Mouse (Mus musculus): ENCODE measurements around the gene Atg10. TPM values are rescaled to one million over a fixed set of nuclear protein-coding genes. Genes with fewer than 3 reads are reported as not detected.

The Atg10 gene
- total RNA-seq, 1 experiment = 2.6 TPM

DNA sequence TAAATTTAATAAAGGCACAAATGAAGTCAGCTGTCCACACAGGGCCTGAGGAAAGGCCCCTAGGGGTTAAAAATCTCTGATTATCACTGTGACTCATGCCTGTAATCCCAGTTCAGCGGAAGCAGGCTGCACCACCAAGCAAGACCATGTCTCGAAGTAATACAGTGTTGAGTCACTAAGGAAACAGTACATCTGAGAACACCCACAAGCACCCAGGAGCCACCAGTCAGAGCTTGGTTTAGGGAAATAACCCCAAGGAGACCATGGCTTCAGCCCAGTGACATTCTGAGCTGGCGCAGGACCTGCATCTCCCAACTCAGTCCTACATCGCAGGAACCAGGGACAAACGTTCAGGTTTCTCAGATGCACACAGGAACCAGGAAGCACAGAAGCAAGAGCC is 17.5 kb downstream of the Atg10 start:
- no peak for DNase-seq (ENCODE audit: low read depth, low spot score)
- no peaks in the 10 kb centered on the region for H3K36me3 ChIP-seq (ENCODE audit: control insufficient read depth, insufficient read depth, low read length, poor library complexity, severe bottlenecking)
- H3K4me3 ChIP-seq (ENCODE audit: insufficient read depth in 1 of 2, low read depth in 1 of 2, low read length in 2 of 2, poor library complexity in 1 of 2, severe bottlenecking in 1 of 2) = no peak overlapping the region
- TF ChIP-seq ZC3H11A (IDR thresholded peaks at IDR 0.05; ENCODE audit: borderline replicate concordance, low read depth, low read length) (no peak), CHD2 (IDR thresholded peaks at IDR 0.05; ENCODE audit: low read depth, low read length) (no peak), HCFC1 (IDR thresholded peaks at IDR 0.05; ENCODE audit: borderline replicate concordance, insufficient read depth, low read length) (no peak), MAFK (IDR thresholded peaks at IDR 0.05; ENCODE audit: insufficient read depth, low read depth, low read length) (no peak), ZNF384 (IDR thresholded peaks at IDR 0.05; ENCODE audit: low read depth, low read length) (no peak)
- H3K9ac ChIP-seq (ENCODE audit: insufficient read depth, low read depth, low read length, poor library complexity, severe bottlenecking) = no peak overlapping the region
- in situ Hi-C loops (cut with MboI; ENCODE audit: low sequenced_read_pairs in 2 of 2, unreplicated experiment in 2 of 2) = no loop called here
- H3K4me1 ChIP-seq (ENCODE audit: control insufficient read depth in 2 of 2, insufficient read depth in 2 of 2, low read length in 2 of 2, poor library complexity in 1 of 2) = no peaks in the 10 kb centered on the region; a peak in 1 of 4 replicates
- H3K9me3 ChIP-seq (ENCODE audit: control insufficient read depth, insufficient read depth, low read depth, low read length) = no peaks in the 10 kb centered on the region
- H3K27ac ChIP-seq (ENCODE audit: insufficient read depth, low read depth, low read length, poor library complexity, severe bottlenecking) = no peak overlapping the region

DNA sequence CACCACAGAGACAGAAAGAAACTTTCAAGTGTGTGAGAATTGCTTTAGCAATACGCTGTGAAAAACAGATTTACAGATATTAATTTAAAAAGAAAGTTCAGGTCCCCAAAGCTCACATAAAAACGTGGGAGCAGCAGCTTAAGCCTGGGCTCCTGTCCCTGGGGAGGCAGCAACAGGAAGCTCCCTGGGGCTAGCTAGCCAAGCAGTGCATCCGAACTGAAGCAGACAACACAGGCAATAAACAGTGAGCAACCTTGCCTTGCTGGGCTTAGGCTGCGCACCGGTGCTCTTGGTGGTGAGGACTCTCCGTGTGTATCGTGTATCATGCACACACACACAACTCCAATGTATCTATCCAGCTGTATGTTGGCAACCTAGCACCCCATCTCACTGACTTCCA is 21.2 kb downstream of the Atg10 start:
- TF ChIP-seq ZC3H11A (IDR thresholded peaks at IDR 0.05; ENCODE audit: borderline replicate concordance, low read depth, low read length) (no peak), HCFC1 (IDR thresholded peaks at IDR 0.05; ENCODE audit: borderline replicate concordance, insufficient read depth, low read length) (no peak), MAFK (IDR thresholded peaks at IDR 0.05; ENCODE audit: insufficient read depth, low read depth, low read length) (no peak), CHD2 (IDR thresholded peaks at IDR 0.05; ENCODE audit: low read depth, low read length) (no peak), ZNF384 (IDR thresholded peaks at IDR 0.05; ENCODE audit: low read depth, low read length) (no peak)
- Histone ChIP-seq H3K9ac (ENCODE audit: insufficient read depth, low read depth, low read length, poor library complexity, severe bottlenecking) (no peak overlapping the region), H3K36me3 (ENCODE audit: control insufficient read depth, insufficient read depth, low read length, poor library complexity, severe bottlenecking) (no peaks in the 10 kb centered on the region), H3K4me3 (ENCODE audit: insufficient read depth in 1 of 2, low read depth in 1 of 2, low read length in 2 of 2, poor library complexity in 1 of 2, severe bottlenecking in 1 of 2) (no peak overlapping the region), H3K27ac (ENCODE audit: insufficient read depth, low read depth, low read length, poor library complexity, severe bottlenecking) (no peak overlapping the region), H3K9me3 (ENCODE audit: control insufficient read depth, insufficient read depth, low read depth, low read length) (no peaks in the 10 kb centered on the region), H3K4me1 (ENCODE audit: control insufficient read depth in 2 of 2, insufficient read depth in 2 of 2, low read length in 2 of 2, poor library complexity in 1 of 2) (no peaks in the 10 kb centered on the region)
- in situ Hi-C loops (cut with MboI; ENCODE audit: low sequenced_read_pairs in 2 of 2, unreplicated experiment in 2 of 2) = no loop called here
- no peak for DNase-seq (ENCODE audit: low read depth, low spot score)

DNA sequence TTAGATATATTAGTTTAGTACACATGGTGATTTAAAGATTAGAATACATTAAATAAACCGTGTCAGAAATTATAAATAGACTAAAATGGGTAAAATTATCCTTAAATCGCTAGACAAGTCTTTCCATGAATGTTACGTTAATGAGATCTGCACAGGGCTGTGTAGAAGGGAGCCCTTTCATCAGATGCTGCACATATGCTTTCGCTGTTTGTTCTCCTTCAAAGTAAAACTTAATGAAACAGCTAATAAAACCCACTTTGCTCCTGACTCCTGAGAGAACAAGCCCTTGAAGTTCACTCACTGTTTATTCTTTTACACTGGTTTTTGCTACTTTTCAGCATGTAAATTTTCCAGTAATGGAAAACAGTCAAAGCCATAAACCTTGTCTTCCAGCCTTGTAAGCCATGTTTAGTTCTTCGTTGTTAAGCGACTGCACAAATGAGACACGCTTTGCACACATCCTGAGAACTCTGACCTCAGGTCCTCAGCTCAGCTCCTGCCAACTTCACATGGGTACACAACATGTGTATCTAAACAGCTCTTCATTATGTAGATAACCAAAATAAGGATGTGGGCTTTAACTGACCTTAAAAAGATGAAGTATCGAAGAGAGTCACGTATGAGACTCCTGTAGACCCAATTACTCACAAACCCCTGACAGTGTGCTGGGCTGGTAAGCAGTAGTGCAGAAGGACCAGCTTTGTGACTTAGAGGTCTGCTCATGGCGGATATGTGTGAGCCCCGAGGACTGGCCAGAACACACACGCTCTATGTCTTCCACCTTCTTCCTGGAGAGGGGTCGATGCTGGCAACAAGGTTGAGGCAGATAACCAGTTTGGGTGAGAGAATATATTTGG is 36.2 kb downstream of the Atg10 start:
- in situ Hi-C loops (cut with MboI; ENCODE audit: low sequenced_read_pairs in 2 of 2, unreplicated experiment in 2 of 2) = no loop called here
- Histone ChIP-seq H3K27ac (ENCODE audit: insufficient read depth, low read depth, low read length, poor library complexity, severe bottlenecking) (no peak overlapping the region), H3K9ac (ENCODE audit: insufficient read depth, low read depth, low read length, poor library complexity, severe bottlenecking) (no peak overlapping the region), H3K4me1 (ENCODE audit: control insufficient read depth in 2 of 2, insufficient read depth in 2 of 2, low read length in 2 of 2, poor library complexity in 1 of 2) (no peaks in the 10 kb centered on the region), H3K4me3 (ENCODE audit: insufficient read depth in 1 of 2, low read depth in 1 of 2, low read length in 2 of 2, poor library complexity in 1 of 2, severe bottlenecking in 1 of 2) (no peak overlapping the region), H3K9me3 (ENCODE audit: control insufficient read depth, insufficient read depth, low read depth, low read length) (no peaks in the 10 kb centered on the region), H3K36me3 (ENCODE audit: control insufficient read depth, insufficient read depth, low read length, poor library complexity, severe bottlenecking) (no peaks in the 10 kb centered on the region)
- TF ChIP-seq ZNF384 (IDR thresholded peaks at IDR 0.05; ENCODE audit: low read depth, low read length) (no peak), HCFC1 (IDR thresholded peaks at IDR 0.05; ENCODE audit: borderline replicate concordance, insufficient read depth, low read length) (no peak), ZC3H11A (IDR thresholded peaks at IDR 0.05; ENCODE audit: borderline replicate concordance, low read depth, low read length) (no peak), MAFK (IDR thresholded peaks at IDR 0.05; ENCODE audit: insufficient read depth, low read depth, low read length) (no peak), CHD2 (IDR thresholded peaks at IDR 0.05; ENCODE audit: low read depth, low read length) (no peak)
- no peak for DNase-seq (ENCODE audit: low read depth, low spot score)

DNA sequence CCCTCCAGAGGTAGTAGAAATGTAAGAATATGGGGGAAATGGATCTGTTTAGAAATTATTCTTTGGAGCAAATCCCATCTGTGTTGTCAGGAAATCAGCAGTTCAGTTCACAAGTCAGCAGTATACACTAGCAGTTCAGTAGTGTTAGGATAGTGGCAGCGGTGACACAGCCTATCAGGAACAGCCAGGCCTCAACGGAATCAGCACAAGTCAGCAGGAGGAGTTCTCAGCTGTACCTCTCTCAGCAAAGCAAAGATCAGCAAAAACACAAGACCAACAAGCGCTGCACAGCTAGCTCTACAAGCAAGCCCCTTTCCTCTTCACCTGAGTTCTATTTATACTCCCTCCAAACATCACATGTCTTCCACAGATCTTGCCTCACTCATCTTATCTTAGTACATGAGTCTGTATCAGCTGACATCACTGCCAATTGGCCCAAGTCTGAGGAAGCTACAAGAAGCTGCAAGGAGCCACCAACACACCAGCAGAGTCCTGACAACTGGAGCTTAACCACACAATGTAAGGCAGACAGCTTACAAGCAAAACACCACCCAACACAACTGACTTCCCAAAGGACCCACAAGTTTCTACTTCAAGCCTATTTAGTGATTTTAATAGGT is 38.4 kb downstream of the Atg10 start:
- in situ Hi-C loops (cut with MboI; ENCODE audit: low sequenced_read_pairs in 2 of 2, unreplicated experiment in 2 of 2) = no loop called here
- Histone ChIP-seq H3K36me3 (ENCODE audit: control insufficient read depth, insufficient read depth, low read length, poor library complexity, severe bottlenecking) (no peaks in the 10 kb centered on the region), H3K9me3 (ENCODE audit: control insufficient read depth, insufficient read depth, low read depth, low read length) (no peaks in the 10 kb centered on the region), H3K4me1 (ENCODE audit: control insufficient read depth in 2 of 2, insufficient read depth in 2 of 2, low read length in 2 of 2, poor library complexity in 1 of 2) (no peaks in the 10 kb centered on the region), H3K27ac (ENCODE audit: insufficient read depth, low read depth, low read length, poor library complexity, severe bottlenecking) (no peak overlapping the region), H3K4me3 (ENCODE audit: insufficient read depth in 1 of 2, low read depth in 1 of 2, low read length in 2 of 2, poor library complexity in 1 of 2, severe bottlenecking in 1 of 2) (no peak overlapping the region), H3K9ac (ENCODE audit: insufficient read depth, low read depth, low read length, poor library complexity, severe bottlenecking) (no peak overlapping the region)
- DNase-seq (ENCODE audit: low read depth, low spot score) = no peak
- TF ChIP-seq HCFC1 (IDR thresholded peaks at IDR 0.05; ENCODE audit: borderline replicate concordance, insufficient read depth, low read length) (no peak), MAFK (IDR thresholded peaks at IDR 0.05; ENCODE audit: insufficient read depth, low read depth, low read length) (no peak), ZNF384 (IDR thresholded peaks at IDR 0.05; ENCODE audit: low read depth, low read length) (no peak), ZC3H11A (IDR thresholded peaks at IDR 0.05; ENCODE audit: borderline replicate concordance, low read depth, low read length) (no peak), CHD2 (IDR thresholded peaks at IDR 0.05; ENCODE audit: low read depth, low read length) (no peak)

Data from ES-E14 (cell line).